ENCODE assay signal across 8 mouse cellular contexts in genomic region chr7:16399098-16399819, GRCm38 (mm10). TPM values are rescaled to one million over a fixed set of nuclear protein-coding genes. Genes with fewer than 3 reads are reported as not detected.
DNase-seq lines count a peak whose midpoint lies in the region; ATAC-seq lines count a peak whose summit lies in the region.

No protein-coding gene starts in this region.

- H3K4me1 ChIP-seq in intestine, embryonic 16.5 days (ENCODE audit: control insufficient read depth, insufficient read depth, low read length), result peaks cover 13% of the 10 kb centered on the region
- peaks cover 23% of the 10 kb centered on the region for H3K4me1 ChIP-seq in limb, embryonic 10.5 days
- H3K4me1 ChIP-seq in midbrain, embryonic 12.5 days, result peaks cover 18% of the 10 kb centered on the region

- WGBS in intestine, embryonic 16.5 days, result under 1% methylated on average over 31 of the region's 31 CpGs
- 1% methylated on average over 31 of the region's 31 CpGs for WGBS in limb, embryonic 10.5 days
- WGBS in midbrain, embryonic 12.5 days, result 2% methylated on average over 31 of the region's 31 CpGs

- H3K4me3 ChIP-seq in intestine, embryonic 16.5 days (ENCODE audit: low read length), result peak overlapping the region; percentile 94
- H3K4me3 ChIP-seq in limb, embryonic 10.5 days, result peak overlapping the region; percentile 81
- H3K4me3 ChIP-seq in midbrain, embryonic 12.5 days, result peak overlapping the region; percentile 92

- H3K36me3 ChIP-seq in intestine, embryonic 16.5 days (ENCODE audit: control insufficient read depth, insufficient read depth, low read length), result no peaks in the 10 kb centered on the region
- H3K36me3 ChIP-seq in limb, embryonic 10.5 days, result peaks cover 5% of the 10 kb centered on the region; the same call in 1 of the 2 replicates
- no peaks in the 10 kb centered on the region for H3K36me3 ChIP-seq in midbrain, embryonic 12.5 days

- H3K9ac ChIP-seq in intestine, embryonic 16.5 days (ENCODE audit: low read depth, low read length), result peak overlapping the region; percentile 66
- H3K9ac ChIP-seq in midbrain, embryonic 12.5 days (replicated peaks), result peak overlapping the region; percentile 59

- peak; percentile 92 for DNase-seq in adrenal gland, postnatal 10 days
- peak; percentile 96 for DNase-seq in embryo, embryonic 9.5 days (ENCODE audit: extremely low spot score)
- DNase-seq in gonadal fat pad, adult 2 months (ENCODE audit: low read depth), result peak; percentile 79
- peak; percentile 94 for DNase-seq in limb, embryonic 10.5 days (ENCODE audit: low spot score)
- DNase-seq in skeletal muscle tissue, adult 2 months (ENCODE audit: low read depth, low spot score), result peak; percentile 94
- DNase-seq in T-cell, adult 2 months (ENCODE audit: low spot score), result no peak

- peak; percentile 81 for ATAC-seq in intestine, embryonic 16.5 days
- peak; percentile 80 for ATAC-seq in midbrain, embryonic 12.5 days (ENCODE audit: low FRiP score, low read depth)

- peak overlapping the region; percentile 79 for H3K4me2 ChIP-seq in intestine, embryonic 16.5 days (ENCODE audit: low read depth, low read length)
- H3K4me2 ChIP-seq in midbrain, embryonic 12.5 days (replicated peaks), result peak overlapping the region; percentile 82

- H3K27ac ChIP-seq in intestine, embryonic 16.5 days (ENCODE audit: low read length), result peak overlapping the region; percentile 100
- peak overlapping the region; percentile 100 for H3K27ac ChIP-seq in limb, embryonic 10.5 days
- peak overlapping the region; percentile 100 for H3K27ac ChIP-seq in midbrain, embryonic 12.5 days (replicated peaks)

- H3K9me3 ChIP-seq in intestine, embryonic 16.5 days (ENCODE audit: control insufficient read depth, low read length), result no peaks in the 10 kb centered on the region
- H3K9me3 ChIP-seq in limb, embryonic 10.5 days (replicated peaks), result no peaks in the 10 kb centered on the region
- H3K9me3 ChIP-seq in midbrain, embryonic 12.5 days, result no peaks in the 10 kb centered on the region

- H3K27me3 ChIP-seq in intestine, embryonic 16.5 days (replicated peaks; ENCODE audit: control insufficient read depth, insufficient read depth, low read length), result no peaks in the 10 kb centered on the region
- H3K27me3 ChIP-seq in limb, embryonic 10.5 days (ENCODE audit: low read depth, poor library complexity, severe bottlenecking), result no peaks in the 10 kb centered on the region
- no peaks in the 10 kb centered on the region for H3K27me3 ChIP-seq in midbrain, embryonic 12.5 days

RNA-seq across cellular contexts. Expression of gene Zc3h4, which starts 1.5 kb away (rescaled TPM):
- total RNA-seq in adrenal gland, postnatal 10 days (2021), result 10 to 100 TPM; 44.0 to 54.3 TPM
- 26.9 and 30.1 TPM in 2 replicates for polyA plus RNA-seq in gonadal fat pad, adult 2 months (2012; rRNA removed)
- polyA plus RNA-seq in intestine, embryonic 16.5 days (2015; fragmentation: Nextera tagmentation; extraction: Ambion mirVana), result 9.6 and 11.1 TPM in 2 replicates
- polyA plus RNA-seq in limb, embryonic 10.5 days (2016; fragmentation: Nextera tagmentation; extraction: Ambion mirVana), result 22.9 and 24.6 TPM in 2 replicates
- polyA plus RNA-seq in midbrain, embryonic 12.5 days (2016; fragmentation: Nextera tagmentation; extraction: Ambion mirVana), result 27.4 and 31.1 TPM in 2 replicates

RNA-seq across cellular contexts. Expression of gene Sae1, which starts 11.7 kb away (rescaled TPM):
- 10 to 100 TPM; 60.8 to 64.0 TPM for total RNA-seq in adrenal gland, postnatal 10 days (2021)
- polyA plus RNA-seq in gonadal fat pad, adult 2 months (2012; rRNA removed), result 41.0 and 47.9 TPM in 2 replicates
- 238 and 263 TPM in 2 replicates for polyA plus RNA-seq in intestine, embryonic 16.5 days (2015; fragmentation: Nextera tagmentation; extraction: Ambion mirVana)
- 483 and 484 TPM in 2 replicates for polyA plus RNA-seq in limb, embryonic 10.5 days (2016; fragmentation: Nextera tagmentation; extraction: Ambion mirVana)
- polyA plus RNA-seq in midbrain, embryonic 12.5 days (2016; fragmentation: Nextera tagmentation; extraction: Ambion mirVana), result 331 and 332 TPM in 2 replicates

RNA-seq across cellular contexts. Expression of gene Tmem160, which starts 53.3 kb away (rescaled TPM):
- total RNA-seq in adrenal gland, postnatal 10 days (2021), result 10 to 100 TPM; 43.9 to 46.8 TPM
- polyA plus RNA-seq in gonadal fat pad, adult 2 months (2012; rRNA removed), result 111 and 125 TPM in 2 replicates
- 52.4 and 62.8 TPM in 2 replicates for polyA plus RNA-seq in intestine, embryonic 16.5 days (2015; fragmentation: Nextera tagmentation; extraction: Ambion mirVana)
- polyA plus RNA-seq in limb, embryonic 10.5 days (2016; fragmentation: Nextera tagmentation; extraction: Ambion mirVana), result 74.8 and 86.2 TPM in 2 replicates
- polyA plus RNA-seq in midbrain, embryonic 12.5 days (2016; fragmentation: Nextera tagmentation; extraction: Ambion mirVana), result 46.9 and 51.1 TPM in 2 replicates
